9 mouse cellular contexts compared by ENCODE assay signal in the genomic region with DNA sequence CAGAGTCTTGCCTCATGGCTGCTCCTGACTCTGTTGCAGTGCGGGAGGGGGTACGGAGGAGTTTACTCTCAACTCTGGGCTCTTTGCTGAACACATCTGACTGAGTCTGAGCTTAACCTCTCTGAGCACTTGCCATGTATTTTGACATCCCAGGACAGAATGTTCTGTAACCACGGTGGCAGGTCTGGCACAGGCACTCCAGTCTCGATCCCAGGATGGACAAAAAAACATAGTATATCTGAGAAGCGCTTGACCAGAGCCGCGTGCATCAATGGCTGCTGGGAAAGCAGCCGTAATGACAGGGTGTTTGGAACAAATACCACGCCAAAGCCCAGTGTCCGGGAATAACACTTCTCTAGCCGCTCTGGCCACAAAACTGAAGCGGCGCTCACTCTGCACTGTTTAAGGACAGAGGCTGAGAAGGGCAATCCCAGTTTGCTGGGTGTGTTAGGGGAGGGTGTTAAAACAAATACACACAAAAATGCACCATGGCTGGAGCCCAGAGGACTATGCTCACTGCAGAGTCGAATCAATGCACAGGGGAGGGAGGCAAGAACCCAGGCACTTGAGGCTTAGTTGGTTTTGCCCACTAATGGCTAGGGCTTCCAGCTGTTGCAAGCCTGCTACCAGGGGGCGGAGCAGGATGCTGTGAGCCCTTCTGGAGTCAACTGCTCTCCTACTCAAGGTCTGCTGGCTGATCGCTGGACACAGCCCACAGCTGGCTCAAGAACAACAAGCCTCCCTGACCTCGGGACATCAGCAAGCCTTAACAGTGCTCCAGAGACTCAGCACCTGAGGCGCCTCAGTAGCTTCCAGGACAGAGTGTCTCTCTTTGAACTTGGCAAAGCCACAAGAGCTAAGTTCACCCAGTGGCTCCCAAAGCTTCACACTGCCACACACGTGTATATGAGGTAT. TPM values are rescaled to one million over a fixed set of nuclear protein-coding genes. Genes with fewer than 3 reads are reported as not detected.
DNase-seq lines count a peak whose midpoint lies in the region; ATAC-seq and TF ChIP-seq lines count a peak whose summit lies in the region.
"Had no signal": no experiment of that assay in that cellular context is flagged by ENCODE, and none has a peak within 500 bp of the region (broad histone marks: within the 10 kb centered on the region; RNA-seq: fewer than 3 reads in every experiment).

No protein-coding gene starts in this region.

- TF ChIP-seq POLR2A in cerebellum, adult 2 months (IDR thresholded peaks at IDR 0.05; ENCODE audit: borderline replicate concordance, insufficient read depth, low read length) = no peak

- H3K9me3 ChIP-seq in heart, embryonic 12.5 days (replicated peaks) = no peaks in the 10 kb centered on the region; the same call in 1 of the 2 replicates
- H3K9me3 ChIP-seq in forebrain, embryonic 10.5 days = peaks cover 7% of the 10 kb centered on the region

- 41% methylated on average over 19 of the region's 19 CpGs for WGBS in heart, embryonic 12.5 days
- WGBS in forebrain, embryonic 10.5 days = 76% methylated on average over 19 of the region's 19 CpGs
- 62% methylated on average over 19 of the region's 19 CpGs for WGBS in cerebellum, adult 2 months

- H3K27ac ChIP-seq in heart, embryonic 12.5 days (ENCODE audit: poor library complexity, severe bottlenecking) = peak overlapping the region; percentile 34; the same call in 1 of the 2 replicates
- no peak overlapping the region for H3K27ac ChIP-seq in forebrain, embryonic 10.5 days
- no peak overlapping the region for H3K27ac ChIP-seq in cerebellum, adult 2 months (ENCODE audit: insufficient read depth, low read length)

- H3K27me3 ChIP-seq in heart, embryonic 12.5 days (replicated peaks) = no peaks in the 10 kb centered on the region
- no peaks in the 10 kb centered on the region for H3K27me3 ChIP-seq in forebrain, embryonic 10.5 days (ENCODE audit: poor library complexity, severe bottlenecking)
- H3K27me3 ChIP-seq in cerebellum, adult 2 months (ENCODE audit: control insufficient read depth, insufficient read depth, low read length) = no peaks in the 10 kb centered on the region
- H3K27me3 ChIP-seq: Patski had no signal

- no peak overlapping the region for H3K9ac ChIP-seq in heart, embryonic 12.5 days

- TF ChIP-seq CTCF in cerebellum, adult 2 months (IDR thresholded peaks at IDR 0.05; ENCODE audit: borderline replicate concordance, insufficient read depth, low read depth, low read length) = no peak

- DNase-seq in urinary bladder, postnatal 14 days (ENCODE audit: low spot score) = peak; percentile 57
- no peak for DNase-seq in urinary bladder, adult 2 months (ENCODE audit: low spot score)
- DNase-seq in kidney, postnatal 36 days = peak; percentile 54 to 75
- peak; percentile 60 for DNase-seq in testis, postnatal 14 days (ENCODE audit: low spot score)
- no peak for DNase-seq in right cerebral cortex, postnatal 4 days
- no peak for DNase-seq in forebrain, embryonic 10.5 days (ENCODE audit: extremely low spot score, low spot score)
- no peak for DNase-seq in cerebellum, adult 2 months

- H3K4me3 ChIP-seq in heart, embryonic 12.5 days = no peak overlapping the region
- H3K4me3 ChIP-seq in forebrain, embryonic 10.5 days = no peak overlapping the region
- no peak overlapping the region for H3K4me3 ChIP-seq in cerebellum, adult 2 months (replicated peaks; ENCODE audit: insufficient read depth, low read depth, low read length)

- ATAC-seq in heart, embryonic 12.5 days (ENCODE audit: insufficient number of reproducible peaks, low FRiP score) = no peak
- ATAC-seq: Patski had no signal

- peak overlapping the region; percentile 39 for H3K4me2 ChIP-seq in heart, embryonic 12.5 days

- peaks cover 23% of the 10 kb centered on the region for H3K4me1 ChIP-seq in heart, embryonic 12.5 days (replicated peaks)
- peaks cover 15% of the 10 kb centered on the region for H3K4me1 ChIP-seq in forebrain, embryonic 10.5 days
- no peaks in the 10 kb centered on the region for H3K4me1 ChIP-seq in cerebellum, adult 2 months (ENCODE audit: control insufficient read depth, insufficient read depth, low read length)

- H3K36me3 ChIP-seq in heart, embryonic 12.5 days = no peaks in the 10 kb centered on the region
- no peaks in the 10 kb centered on the region for H3K36me3 ChIP-seq in forebrain, embryonic 10.5 days (replicated peaks)

RNA-seq across cellular contexts. Expression of a gene that starts 23.0 kb away (rescaled TPM):
- polyA plus RNA-seq in urinary bladder, adult 2 months (2012; rRNA removed) = 10.1 and 11.5 TPM in 2 replicates
- 13.3 and 14.2 TPM in 2 replicates for polyA plus RNA-seq in heart, embryonic 12.5 days (2016; fragmentation: Nextera tagmentation; extraction: Ambion mirVana)
- polyA plus RNA-seq in forebrain, embryonic 10.5 days (2016; fragmentation: Nextera tagmentation; extraction: Ambion mirVana) = 6.3 and 7.1 TPM in 2 replicates
- 154 and 173 TPM in 2 replicates for polyA plus RNA-seq in cerebellum, adult 2 months (2012; rRNA removed)

Comparison
In these comparisons a context has a peak if more than half of its experiments do, and no peak if none do; other contexts are left out.
1. DNase-seq: peak in urinary bladder, postnatal 14 days (single experiment), kidney, postnatal 36 days (2 of 2) and testis, postnatal 14 days (single experiment); none in urinary bladder, adult 2 months (single experiment), right cerebral cortex, postnatal 4 days (single experiment), forebrain, embryonic 10.5 days (single experiment) and cerebellum, adult 2 months (0 of 2).
2. RNA of a gene that starts 23.0 kb away (polyA plus RNA-seq): 154 to 173 TPM in cerebellum, adult 2 months; 13.3 to 14.2 TPM in heart, embryonic 12.5 days, 10.1 to 11.5 TPM in urinary bladder, adult 2 months and 6.3 to 7.1 TPM in forebrain, embryonic 10.5 days; every median in the first group is over 10 times any median in the second.